Mouse (Mus musculus) fat pad, adult 2 months (tissue): Measurements from ENCODE around the gene Fosl1.

Source experiments
- DNase-seq: peaks from one replicate; pipeline ENCODE4 v3.0.0-alpha.2; 2011; ENCODE audit warnings: low read depth, low spot score; ENCODE audit errors: extremely low read depth

Gene Fosl1

DNA sequence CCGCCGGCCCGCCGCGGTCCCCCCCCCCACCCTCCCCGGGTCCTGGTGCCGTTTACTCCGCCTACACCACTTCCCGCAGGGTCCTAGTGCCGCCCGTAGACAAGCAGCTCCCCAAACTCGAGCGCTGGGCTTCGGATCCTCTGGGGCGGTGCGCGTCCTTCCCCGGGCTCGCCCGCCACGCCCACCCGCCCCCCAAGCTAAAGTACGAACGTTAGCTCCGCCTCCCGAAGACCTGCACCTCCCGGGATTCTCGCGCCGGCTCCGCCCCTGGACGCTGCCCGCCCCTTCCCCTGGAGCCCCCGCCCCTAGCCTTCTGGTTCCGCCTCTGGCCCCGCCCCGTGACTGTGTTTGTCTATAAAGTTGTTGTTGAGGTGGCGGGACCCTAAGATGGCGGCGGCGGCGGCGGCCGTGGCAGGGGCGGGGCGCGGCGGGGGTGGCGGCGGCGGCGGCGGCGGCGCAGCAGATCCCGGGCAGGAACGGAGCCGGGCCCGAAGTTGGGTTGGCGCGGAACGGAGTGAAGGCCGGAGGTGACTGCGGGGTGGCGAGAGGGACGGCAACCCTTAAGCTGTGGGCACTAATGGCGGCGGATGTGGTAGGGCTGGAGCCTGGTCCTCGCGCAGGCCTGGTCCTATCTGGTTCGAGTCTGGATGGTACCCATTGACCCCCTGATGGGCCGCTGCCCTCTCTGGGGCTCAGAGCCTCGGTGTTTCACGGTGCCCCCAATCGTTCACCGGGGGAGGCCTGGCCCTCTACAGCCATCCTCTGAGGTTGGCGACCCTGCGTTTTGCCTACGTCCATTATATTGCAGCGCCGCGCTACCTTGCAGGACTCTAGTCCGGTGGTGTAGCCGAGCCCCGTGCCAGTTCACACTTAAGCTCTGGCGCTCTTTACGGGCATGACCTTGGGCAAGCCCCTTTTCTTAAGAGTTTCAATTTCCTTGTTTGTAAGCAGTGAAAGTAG, 22.3 kb upstream of the Fosl1 start, which contains the start of the genes Drap1 and AI837181:
TSS of gene Drap1 (minus strand) at position 198 of the 960 bp plus-strand sequence.
TSS of gene AI837181 (plus strand) at position 363 of the 960 bp plus-strand sequence.
- DNase-seq: peak; percentile 57

DNA sequence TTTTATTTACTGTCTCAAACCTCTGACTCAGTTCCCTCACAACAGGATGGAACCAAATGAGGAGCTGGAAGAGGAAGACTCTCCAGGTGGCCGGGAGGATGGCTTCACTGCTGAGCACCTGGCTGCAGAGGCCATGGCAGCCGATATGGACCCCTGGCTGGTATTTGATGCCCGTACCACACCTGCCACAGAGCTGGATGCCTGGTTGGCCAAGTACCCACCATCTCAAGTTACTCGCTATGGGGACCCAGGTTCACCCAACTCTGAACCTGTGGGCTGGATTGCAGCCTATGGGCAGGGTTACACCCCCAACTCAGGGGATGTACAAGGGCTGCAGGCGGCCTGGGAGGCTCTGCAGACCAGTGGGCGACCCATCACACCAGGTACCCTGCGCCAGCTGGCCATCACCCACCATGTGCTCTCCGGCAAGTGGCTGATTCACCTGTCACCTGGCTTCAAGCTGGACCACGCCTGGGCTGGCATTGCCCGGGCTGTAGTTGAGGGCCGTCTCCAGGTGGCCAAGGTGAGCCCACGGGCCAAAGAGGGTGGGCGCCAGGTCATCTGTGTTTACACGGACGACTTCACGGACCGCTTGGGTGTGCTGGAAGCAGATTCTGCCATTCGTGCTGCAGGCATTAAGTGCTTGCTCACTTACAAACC, 21.3 kb upstream of the Fosl1 start:
- no peak for DNase-seq

DNA sequence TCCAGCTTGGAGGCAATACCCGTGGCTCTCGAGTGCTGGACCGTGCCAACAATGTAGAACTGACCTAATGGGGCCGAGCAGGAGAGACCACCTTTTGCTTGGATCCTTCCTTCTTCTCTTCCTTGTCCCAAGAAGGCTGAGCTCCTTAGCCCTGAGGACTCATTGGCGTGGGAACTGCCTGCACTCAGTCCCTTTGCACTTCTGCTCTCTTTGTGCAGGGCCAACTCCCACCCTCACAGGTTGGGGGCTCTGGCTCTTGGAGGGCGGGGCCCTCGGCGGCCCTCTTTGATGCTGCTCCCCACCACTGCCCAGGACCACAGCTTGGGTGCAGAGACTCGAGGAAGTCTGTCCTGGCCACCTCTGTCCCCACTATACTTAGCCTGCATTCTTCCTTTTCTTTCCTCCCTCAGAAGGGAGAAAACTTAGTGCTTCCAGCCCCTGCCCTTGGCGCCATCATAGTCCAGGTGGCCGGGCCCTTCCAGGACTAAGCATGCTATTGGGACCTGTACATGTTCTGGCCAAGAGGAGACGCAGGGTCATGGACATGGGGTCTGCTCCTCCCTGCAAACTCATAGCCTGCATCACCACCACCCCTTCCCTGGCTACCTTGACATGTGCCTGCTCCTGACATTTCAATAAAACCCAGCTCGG, 20.6 kb upstream of the Fosl1 start:
- DNase-seq: no peak

DNA sequence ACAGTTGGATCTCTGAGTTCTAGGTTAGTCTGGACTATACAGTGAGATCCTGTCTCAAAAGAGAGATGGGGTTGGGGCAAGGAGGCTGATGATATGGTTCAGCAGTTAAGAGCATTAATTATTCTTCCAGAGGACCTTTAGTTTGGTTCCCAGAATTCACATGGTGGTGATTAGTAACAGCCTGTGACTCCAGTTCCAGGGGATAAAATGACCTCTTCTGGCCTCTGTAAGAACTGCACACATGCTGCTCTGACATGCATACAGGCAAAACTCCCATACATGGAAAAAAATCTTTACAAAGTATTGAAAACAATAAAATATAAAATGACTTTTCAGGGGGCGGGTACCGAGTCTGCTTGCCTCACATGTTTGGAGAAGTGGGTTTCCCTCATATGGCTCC, 19.3 kb upstream of the Fosl1 start:
- DNase-seq: no peak

DNA sequence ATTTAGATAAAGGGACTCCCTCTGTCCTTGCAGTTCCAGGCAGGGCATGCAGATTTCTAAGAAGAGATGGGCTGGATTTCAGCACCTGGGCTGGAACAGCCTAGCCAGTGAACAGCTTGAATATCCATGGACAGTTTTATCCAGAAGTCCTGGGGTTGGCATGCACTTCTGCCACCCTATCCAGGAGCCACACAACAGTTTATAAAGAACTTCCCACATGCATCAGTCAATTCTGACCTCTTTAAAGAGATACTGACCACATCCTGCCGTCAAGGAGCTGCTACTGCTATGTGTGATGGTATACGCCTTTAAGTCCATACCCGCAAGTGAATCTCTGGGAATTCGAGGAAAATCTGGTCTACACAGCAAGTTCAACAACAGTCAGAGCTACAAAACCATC, 18.1 kb upstream of the Fosl1 start:
- no peak for DNase-seq

DNA sequence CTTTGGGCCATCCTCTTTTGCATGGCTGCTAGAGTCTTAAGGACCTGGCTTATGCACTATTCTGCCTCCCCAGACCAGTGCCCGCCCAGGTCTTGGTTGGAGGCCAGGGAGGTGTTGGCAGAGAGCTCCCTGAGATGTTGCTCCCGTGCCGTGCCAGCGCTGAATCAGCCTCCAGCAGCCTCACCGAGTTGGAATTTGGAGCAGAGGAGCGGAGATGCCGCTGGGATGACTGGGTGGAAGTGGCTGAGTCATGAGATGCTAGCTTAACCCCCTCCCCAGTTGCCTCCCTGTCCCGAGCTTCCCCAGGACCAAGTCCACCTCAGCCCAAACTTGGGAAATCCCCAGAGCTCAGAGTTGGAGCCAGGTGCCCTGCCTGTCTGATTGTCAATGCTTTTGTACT, 17.5 kb upstream of the Fosl1 start:
- no peak for DNase-seq

DNA sequence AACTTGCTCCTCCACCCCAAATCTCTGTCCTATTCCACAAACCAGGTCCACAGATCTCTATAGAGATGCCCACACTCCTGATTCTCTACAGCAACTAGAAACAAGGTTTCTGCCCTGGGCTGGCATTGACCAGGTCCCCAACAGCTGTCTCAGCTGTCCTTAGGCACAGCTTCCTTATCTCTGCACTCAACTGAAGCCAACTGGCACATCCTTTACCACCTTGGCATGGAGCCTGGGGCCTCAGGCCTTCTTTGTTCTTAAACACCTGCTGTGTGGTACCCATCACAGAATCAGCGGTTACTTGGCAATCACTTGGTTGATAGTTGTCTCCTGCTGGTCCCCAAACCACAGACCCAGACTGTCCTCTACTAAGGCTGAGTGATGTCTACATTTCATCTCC, 16.9 kb upstream of the Fosl1 start:
- DNase-seq: no peak

DNA sequence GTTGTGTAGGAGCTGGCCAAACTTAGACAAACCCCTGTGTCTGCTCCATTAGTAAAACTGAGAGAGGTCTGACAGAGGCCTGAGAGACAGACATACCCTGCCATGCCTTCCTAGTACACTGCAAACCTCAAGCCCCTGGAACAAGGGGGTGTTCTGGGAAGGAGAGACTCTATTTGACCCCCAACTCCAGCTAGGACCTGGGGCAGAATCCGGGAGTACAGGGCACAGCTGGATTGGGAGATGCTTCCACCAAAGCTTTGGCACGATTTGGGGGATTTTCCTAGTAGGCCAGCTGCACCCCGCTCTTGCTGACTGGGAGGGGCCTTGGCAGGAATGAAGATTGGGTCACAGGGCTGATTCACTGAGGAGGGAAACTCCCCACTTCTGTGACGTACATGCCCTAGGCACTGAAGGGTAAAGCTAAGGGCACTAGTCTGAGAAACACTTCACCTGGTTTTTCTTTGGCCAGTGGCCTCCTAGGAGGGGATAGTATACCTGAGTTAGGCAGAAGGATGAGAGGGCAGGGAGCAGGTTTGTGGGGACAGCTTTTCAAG, 15.4 kb upstream of the Fosl1 start:
- no peak for DNase-seq

DNA sequence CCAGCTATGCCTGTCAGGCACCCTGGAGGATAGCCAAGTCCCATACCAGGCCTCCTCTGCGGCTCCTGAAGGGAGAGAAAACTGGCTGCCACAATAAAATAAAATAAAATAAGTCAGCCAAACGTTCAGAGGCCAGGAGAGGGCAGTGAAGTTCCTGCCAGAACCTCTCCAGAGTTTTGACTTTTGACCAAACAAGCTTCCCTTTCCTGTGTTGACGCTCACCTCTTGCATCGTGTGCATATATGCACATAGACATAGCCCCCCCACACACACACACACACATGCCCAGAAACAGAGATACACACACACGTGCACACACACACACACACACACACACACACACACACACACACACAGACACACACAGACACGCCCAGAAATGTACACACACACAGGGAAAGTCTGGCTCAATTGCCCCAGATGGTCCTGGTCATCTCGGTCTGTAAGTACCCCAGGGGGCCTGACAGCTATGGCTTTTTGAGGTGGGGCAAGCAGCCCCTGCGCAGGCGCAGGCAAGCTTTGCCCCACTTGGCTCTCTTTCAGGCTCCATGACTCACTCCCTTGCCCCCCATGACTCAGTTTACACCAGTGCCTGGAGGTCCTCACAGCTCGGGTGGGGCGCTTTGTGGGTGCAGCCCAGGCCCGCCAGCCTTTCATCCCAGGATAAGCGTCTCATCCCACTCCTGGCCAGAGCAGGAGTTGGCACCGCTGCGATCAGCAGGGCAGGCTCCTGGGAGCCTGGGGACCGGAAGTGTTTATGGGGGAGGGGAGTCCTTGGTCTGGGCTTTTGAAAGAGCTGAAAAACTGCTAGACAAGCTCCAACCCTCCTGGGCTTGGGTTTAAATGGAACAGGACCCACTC, 14.1 kb upstream of the Fosl1 start:
- DNase-seq: no peak

DNA sequence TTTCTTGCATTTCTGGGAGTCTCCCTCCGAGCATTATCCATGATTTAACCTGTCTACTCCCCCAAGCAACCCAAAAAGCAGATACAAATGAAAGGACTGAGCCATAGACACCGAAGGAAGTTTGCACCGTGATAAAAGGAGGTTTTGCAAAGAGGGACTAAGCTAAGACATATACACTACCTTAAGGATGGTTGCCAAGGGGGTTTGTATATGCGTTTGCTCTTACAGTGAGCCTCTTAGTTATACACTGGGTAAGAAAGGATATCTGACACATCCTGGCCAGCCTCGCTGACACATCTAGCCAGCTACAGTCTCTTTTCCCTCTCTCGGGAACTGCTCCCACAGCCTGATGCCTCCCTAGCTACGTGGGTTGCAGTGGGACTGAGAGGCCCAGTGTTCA, 13.4 kb upstream of the Fosl1 start:
- DNase-seq: no peak

DNA sequence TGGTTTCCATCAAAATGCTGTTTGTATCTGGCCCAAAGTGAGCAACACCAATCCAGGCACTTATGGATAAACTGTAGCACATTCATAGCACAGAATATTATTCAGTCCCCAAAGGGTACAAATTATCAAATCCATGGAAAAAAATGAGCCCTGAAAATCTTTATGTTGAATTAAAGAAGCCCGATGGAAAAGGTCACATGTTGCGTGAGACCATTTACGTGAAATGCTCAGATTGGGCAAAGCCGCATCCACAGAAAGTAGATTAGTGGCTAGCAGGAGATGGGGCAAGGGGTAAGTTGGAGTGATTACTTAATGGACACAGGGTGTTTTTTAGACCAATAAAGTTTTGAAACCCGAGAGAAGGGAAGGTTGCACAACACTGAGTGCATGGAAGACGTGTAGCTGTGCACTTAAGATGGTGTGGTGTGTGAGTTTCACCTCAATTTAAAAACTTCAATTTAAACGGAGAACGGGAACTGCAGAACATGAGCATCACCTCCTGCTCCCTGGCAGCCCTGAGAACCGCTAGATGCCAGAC, 2.9 kb upstream of the Fosl1 start:
- no peak for DNase-seq

DNA sequence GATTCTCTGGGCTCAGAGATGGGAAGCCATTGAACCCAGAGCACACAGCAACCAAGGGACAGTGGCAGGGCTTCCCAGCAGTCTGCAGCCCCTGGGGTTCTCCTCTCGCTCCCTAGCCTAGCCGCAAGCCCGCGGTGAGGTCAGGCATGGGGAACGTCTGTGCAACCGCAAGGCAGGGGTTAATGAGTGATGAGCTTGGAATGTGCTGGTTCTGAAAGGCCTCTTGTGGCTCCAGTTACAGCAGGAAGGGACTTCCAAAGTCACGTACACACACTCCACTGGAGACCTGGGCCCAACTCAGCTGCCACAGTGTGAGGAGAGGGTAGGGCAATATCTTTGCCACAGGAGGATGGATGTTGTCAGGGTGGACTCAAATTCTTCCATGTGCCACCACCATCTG, 2.4 kb upstream of the Fosl1 start:
- DNase-seq: no peak

DNA sequence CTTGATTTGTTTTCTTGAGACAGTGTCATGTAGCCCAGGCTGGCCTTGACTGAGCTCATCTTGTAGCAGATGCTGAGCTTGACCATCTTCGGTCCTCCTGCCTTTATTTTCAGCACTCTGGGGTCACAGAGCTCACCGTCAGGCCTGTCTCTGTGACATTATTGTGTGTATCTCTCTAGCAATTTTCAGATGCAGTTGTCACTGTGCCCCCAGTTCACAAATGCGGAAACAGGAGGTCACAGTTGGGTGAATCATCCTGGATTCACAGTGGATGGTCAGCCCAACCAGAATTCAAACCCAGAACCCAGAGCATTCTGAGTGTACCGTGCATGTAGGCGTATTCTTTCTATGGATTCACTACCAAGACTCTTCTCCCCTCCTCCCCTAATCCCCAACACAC, 1.6 kb upstream of the Fosl1 start:
- DNase-seq: no peak

DNA sequence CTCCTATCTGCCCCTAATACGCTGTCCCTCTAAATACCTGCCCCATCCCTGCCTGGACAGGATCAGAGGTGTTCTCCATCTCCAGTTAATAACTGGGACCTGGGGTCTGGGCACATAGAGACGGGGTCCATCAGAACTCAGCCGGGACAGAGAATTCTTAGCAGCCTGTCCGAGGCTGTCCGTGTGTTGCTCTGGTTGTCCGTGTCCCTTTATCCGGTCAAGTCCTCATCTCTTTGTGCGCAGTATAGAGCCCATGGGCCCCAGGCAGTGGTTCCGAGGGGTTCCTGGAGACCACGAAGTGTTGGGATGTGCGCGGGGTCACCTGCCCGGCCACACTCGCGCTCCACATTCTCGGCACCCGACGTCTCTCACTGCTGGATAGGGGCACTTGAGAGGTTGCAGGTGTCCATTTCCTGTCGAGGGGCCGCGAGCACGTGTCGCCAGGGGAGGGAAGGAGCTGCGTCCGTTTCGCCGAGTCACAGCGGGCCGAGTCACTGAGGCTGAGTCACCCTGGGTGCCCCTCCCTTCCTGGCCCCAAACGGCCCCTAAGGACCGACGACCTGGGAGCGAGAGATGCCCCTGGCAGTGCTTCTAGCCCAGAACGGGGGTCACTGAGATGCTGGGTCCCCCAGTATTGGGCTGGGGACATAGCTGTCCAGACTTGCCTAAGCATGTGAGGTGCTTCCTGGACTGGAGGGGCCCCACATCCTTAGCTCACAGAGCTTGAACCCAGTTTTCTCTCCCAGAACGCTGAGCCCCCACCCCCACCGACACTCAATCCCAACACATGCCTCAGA, 1.2 kb downstream of the Fosl1 start:
- no peak for DNase-seq

DNA sequence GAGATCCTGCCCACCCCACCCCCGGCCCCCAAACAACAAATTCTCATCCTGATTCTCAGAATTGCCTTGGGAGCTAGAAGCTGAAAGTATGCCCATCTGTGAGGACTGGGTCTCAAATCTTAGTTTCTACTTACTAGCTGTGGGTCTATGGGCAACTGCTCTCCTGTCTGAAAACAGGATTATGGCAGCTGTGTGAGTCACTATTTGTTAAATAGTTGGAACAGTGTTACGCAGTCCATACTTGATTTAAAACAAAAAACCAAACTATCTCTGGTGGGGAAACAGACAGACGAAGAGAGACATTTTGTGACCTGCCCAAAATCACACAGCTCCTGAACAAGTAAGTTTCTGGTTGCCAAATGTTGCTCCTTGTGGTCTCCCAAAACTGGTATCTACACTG, 2.3 kb downstream of the Fosl1 start:
- DNase-seq: no peak

DNA sequence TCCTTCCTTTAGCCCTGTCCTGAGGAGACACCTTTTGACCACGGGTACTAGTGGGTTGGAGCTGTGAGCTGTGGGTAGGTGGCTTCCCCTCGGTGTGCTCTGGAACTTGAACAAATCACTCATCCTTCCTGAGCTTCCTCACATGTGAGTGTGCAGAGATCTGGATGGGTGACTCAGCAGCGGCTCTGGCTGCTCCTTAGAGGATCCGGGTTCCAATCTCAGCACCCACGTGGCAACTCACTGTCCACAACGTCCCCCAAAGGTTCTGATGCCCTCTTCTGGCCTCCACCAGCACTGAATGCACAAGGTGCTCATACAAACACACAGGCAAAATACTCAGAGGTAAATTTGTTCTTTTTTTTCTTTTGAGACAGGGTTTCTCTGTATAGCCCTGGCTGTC, 4.4 kb downstream of the Fosl1 start:
- no peak for DNase-seq

DNA sequence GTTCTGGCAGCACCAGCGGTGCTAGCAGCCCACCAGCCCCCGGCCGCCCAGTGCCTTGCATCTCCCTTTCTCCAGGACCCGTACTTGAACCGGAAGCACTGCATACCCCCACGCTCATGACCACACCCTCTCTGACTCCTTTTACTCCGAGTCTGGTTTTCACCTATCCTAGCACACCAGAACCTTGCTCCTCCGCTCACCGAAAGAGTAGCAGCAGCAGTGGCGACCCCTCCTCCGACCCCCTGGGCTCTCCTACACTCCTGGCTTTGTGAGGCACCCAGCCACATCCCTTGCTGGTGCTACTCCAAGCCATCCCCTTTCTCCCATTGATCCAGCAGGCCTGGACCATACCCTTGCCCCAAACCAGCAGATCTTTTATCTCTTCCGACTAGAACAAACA, 7.7 kb downstream of the Fosl1 start:
- DNase-seq: no peak

DNA sequence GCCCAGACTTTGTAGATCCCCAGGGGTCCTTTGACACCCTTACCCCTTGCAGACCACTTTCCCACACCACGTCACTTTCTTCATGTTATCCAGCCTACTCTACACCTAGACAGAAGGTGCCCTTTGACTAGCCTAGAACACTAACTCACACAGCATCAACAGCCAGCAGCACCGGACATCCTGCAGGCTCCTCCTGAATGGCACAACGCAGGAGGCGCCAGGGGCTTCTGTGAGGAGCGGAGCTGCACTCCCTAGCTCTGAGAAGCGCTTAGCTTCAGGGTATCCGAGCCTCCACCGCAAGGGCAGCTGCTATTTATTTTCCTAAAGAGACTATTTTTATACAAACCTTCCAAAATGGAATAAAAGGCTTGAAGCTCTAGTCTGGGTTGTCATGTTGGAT, 8.2 kb downstream of the Fosl1 start:
- no peak for DNase-seq

DNA sequence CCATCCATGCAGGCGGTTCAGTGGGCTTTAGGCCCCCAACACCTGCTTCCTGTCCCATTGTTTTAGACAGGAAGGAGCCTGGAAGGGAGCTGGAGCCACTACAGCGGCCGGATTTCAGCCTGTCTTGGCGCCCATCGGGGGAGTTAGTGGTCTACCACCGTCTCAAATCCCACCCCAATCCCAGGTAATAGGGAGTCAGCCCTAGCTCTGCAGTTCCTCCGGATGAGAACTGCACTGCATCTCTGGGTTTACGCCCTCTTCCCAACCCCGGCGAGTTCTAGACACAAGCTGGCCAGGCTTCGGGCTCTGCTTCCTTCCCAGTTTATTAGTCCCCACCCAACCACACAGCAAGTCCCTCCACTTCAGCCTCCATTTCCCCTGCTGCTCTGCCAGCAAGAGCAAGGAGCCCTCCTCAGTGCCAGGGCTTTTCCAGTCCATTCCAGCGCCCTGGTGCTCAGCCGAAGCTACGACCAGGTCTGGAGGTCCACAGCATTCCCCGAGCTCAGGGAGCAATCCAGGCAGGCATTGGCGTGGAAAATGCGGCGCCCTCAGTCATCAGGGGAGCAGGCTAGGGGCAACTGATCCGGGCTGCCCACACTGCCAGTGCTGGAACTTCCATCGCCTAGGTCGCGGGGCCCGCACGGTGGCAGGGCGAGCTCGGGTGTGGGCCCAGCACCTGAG, 9.0 kb downstream of the Fosl1 start:
- no peak for DNase-seq
